Mouse (Mus musculus) midbrain, postnatal 0 days (tissue): ENCODE data around the gene Cux1. TPM values are rescaled to one million over a fixed set of nuclear protein-coding genes. Genes with fewer than 3 reads are reported as not detected.

Experiments used
- ATAC-seq: fragments of 200-750 bp; cut with Nextera tagmentation; 2 replicates; pipeline ENCODE4 v1.8.0; 2017; ENCODE audit warnings: moderate number of reproducible peaks, mild to moderate bottlenecking, moderate TSS enrichment, moderate library complexity; ENCODE audit not compliant: low FRiP score
- DNase-seq: peaks from one replicate; pipeline ENCODE4 v3.0.0-alpha.2; 2015; ENCODE audit warnings: low spot score
- H3K27ac ChIP-seq: fragments of 300-500 bp; sonication (generic); 2 replicates; pipeline ENCODE4 v1.5.1; 2014; ENCODE audit warnings: low read depth, mild to moderate bottlenecking, low read length, mixed read lengths
- H3K27me3 ChIP-seq: fragments of 300-500 bp; sonication (generic); 2 replicates; pipeline ENCODE4 v1.6.1; 2014; ENCODE audit warnings: low read length, control low read depth, mixed read lengths; ENCODE audit not compliant: insufficient read depth
- H3K36me3 ChIP-seq: fragments of 300-500 bp; sonication (generic); 2 replicates; pipeline ENCODE4 v1.6.1; 2014; ENCODE audit warnings: low read length, control low read depth, mixed read lengths; ENCODE audit not compliant: insufficient read depth
- H3K4me1 ChIP-seq: fragments of 300-500 bp; sonication (generic); 2 replicates; pipeline ENCODE4 v1.6.1; 2014; ENCODE audit warnings: mild to moderate bottlenecking, control low read depth, antibody characterized with exemption, low read length, mixed read lengths; ENCODE audit not compliant: insufficient read depth
- H3K4me2 ChIP-seq: fragments of 300-500 bp; sonication (generic); 2 replicates; pipeline ENCODE4 v1.6.1; 2014; ENCODE audit warnings: low read depth, mild to moderate bottlenecking, low read length, mixed read lengths; ENCODE audit not compliant: poor library complexity, severe bottlenecking
- H3K4me3 ChIP-seq: fragments of 300-500 bp; sonication (generic); 2 replicates; pipeline ENCODE4 v1.5.1; 2014; ENCODE audit warnings: low read depth, mild to moderate bottlenecking, low read length, moderate library complexity
- H3K9ac ChIP-seq: fragments of 300-500 bp; sonication (generic); replicated peaks from 2 replicates; pipeline ENCODE4 v1.6.1; 2014; ENCODE audit warnings: mild to moderate bottlenecking, low read length, moderate library complexity, mixed read lengths; ENCODE audit not compliant: poor library complexity, severe bottlenecking
- H3K9me3 ChIP-seq: fragments of 300-500 bp; sonication (generic); 2 replicates; pipeline ENCODE4 v1.6.1; 2016; ENCODE audit warnings: low read length, control low read depth
- CTCF ChIP-seq: IDR thresholded peaks from 2 replicates; pipeline ENCODE4 v1.5.1; 2016; ENCODE audit warnings: antibody characterized with exemption, mild to moderate bottlenecking
- WGBS: fragments of 180-500 bp; shearing (Covaris S2); extraction: QIAGEN DNeasy Blood & Tissue Kit; methylation state at CpG from one replicate; pipeline ENCODE4 v1.1.7; 2014; 5-methylcytosine and 5-hydroxymethylcytosine counted together
- polyA plus RNA-seq: library from polyadenylated mRNA; unstranded; fragments of >200 nt; fragmentation: Nextera tagmentation; extraction: Ambion mirVana; gene quantifications from 2 replicates; pipeline ENCODE4 v1.2.1, GENCODE M21; 2015
- total RNA-seq: library from RNA; depleted of rRNA; stranded (reverse); fragments of >200 nt; gene quantifications from 2 replicates; pipeline ENCODE4 v1.2.3, GENCODE M21; 2014

Gene Cux1
- total and polyA plus RNA-seq, 2 experiments from 2014 or later = 97.9 to 133 TPM

DNA sequence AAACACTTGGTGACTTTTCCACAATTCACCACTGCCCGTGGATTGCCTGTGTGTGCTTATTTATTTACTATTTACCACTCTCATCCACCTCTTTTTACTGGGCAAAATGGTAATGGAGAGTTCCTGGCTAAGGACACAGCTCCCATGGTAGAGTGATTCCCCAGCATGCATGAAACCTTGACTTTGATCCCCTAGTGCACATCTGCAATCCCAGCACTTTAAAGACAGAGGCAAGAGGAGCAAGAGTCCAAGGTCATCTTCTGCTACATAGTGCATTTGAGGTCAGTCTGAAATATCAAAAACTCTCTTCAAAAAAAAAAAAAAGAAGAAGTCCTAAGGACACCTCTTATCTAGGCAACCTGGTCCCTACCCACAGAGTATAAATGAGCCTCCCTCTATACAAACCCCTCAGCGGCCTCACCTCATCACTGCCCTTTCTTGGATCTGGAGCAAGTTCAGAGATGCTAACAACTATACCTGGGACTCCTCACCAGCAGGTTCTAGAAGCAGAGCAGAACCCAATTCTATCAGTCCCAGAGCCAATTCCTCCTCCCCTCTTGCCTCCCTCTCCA is 55.1 kb downstream of the Cux1 start:
- TF ChIP-seq CTCF = no peak
- no peak overlapping the region for H3K27ac ChIP-seq
- no peak overlapping the region for H3K4me3 ChIP-seq
- no peak for ATAC-seq
- no peaks in the 10 kb centered on the region for H3K9me3 ChIP-seq
- no peak overlapping the region for H3K9ac ChIP-seq
- 91% methylated on average over 2 of the region's 2 CpGs for WGBS
- DNase-seq = no peak
- H3K36me3 ChIP-seq = no peaks in the 10 kb centered on the region
- H3K4me1 ChIP-seq = no peaks in the 10 kb centered on the region
- H3K4me2 ChIP-seq = no peak overlapping the region
- no peaks in the 10 kb centered on the region for H3K27me3 ChIP-seq

DNA sequence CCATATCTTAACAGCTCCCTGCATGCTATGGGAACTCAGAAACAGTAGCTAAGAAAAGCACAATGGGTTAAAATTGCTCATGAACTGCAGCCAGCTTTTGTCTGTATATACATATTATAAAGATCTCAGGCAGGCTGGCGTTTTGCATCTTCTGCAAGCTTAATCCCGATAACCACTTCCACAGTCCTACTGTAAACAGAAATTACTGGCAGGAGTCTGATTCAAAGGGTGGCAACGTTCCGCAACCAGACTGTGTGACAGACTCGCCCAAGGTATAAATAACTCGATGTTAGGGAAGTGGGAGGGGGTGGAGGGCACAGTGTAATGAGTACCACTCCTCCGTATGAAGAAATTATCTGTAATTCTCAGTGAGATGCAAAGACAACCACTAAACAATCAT is 55.9 kb downstream of the Cux1 start:
- H3K36me3 ChIP-seq = no peaks in the 10 kb centered on the region
- no peak for ATAC-seq
- no peak for TF ChIP-seq CTCF
- no peak overlapping the region for H3K4me2 ChIP-seq
- H3K9ac ChIP-seq = no peak overlapping the region
- DNase-seq = no peak
- no peaks in the 10 kb centered on the region for H3K9me3 ChIP-seq
- H3K4me3 ChIP-seq = no peak overlapping the region
- H3K4me1 ChIP-seq = no peaks in the 10 kb centered on the region; the same call in 1 of the 2 replicates
- H3K27ac ChIP-seq = no peak overlapping the region
- 57% methylated on average over 7 of the region's 7 CpGs for WGBS
- no peaks in the 10 kb centered on the region for H3K27me3 ChIP-seq

DNA sequence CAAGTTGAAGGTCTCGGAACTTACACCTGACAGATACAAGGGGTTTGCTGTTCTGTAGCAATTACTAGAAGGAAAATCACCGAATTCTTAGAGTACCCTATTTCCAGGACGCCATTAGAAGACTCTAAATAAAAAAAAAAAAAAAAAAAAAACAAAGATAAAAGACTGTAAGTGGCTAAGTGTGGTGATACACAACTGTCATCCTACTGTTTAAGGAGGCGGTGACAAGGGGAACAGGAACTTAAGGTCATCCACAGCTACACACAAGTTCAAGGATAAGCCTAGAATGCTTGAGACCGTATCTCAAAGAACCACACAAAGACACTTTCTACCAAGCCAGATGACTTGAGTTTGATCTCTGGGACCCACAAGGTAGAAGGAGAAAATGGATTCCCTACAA is 56.7 kb downstream of the Cux1 start:
- Histone ChIP-seq H3K4me2 (no peak overlapping the region), H3K9me3 (no peaks in the 10 kb centered on the region), H3K4me1 (no peaks in the 10 kb centered on the region; the same call in 1 of the 2 replicates), H3K36me3 (no peaks in the 10 kb centered on the region), H3K4me3 (no peak overlapping the region), H3K9ac (no peak overlapping the region), H3K27ac (no peak overlapping the region), H3K27me3 (no peaks in the 10 kb centered on the region)
- DNase-seq (no peak), ATAC-seq (no peak)
- TF ChIP-seq CTCF = no peak
- WGBS = 97% methylated on average over 5 of the region's 5 CpGs

DNA sequence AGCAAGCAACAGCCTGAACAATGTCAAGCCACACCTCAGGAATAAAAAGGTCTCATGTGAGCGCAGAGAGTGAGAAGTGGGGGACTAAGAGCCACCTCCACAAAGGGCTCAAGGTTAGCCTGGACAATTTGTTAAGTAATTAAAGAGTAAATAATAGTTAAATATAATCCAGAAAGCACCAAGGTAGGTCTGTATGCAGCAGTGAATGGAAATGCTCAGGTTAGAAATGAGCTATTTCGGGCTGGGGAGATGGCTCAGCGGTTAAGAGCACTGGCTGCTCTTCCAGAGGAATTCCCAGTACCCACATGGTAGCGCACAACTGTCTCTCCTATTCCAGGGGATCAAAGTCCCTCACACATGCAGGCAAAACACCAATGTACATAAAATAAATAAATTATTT is 59.7 kb downstream of the Cux1 start:
- Histone ChIP-seq H3K4me3 (no peak overlapping the region), H3K27ac (no peak overlapping the region), H3K4me1 (no peaks in the 10 kb centered on the region; the same call in 1 of the 2 replicates), H3K36me3 (no peaks in the 10 kb centered on the region), H3K9me3 (no peaks in the 10 kb centered on the region), H3K4me2 (no peak overlapping the region), H3K27me3 (no peaks in the 10 kb centered on the region), H3K9ac (no peak overlapping the region)
- no peak for TF ChIP-seq CTCF
- 93% methylated on average over 4 of the region's 4 CpGs for WGBS
- ATAC-seq = no peak
- DNase-seq = no peak

DNA sequence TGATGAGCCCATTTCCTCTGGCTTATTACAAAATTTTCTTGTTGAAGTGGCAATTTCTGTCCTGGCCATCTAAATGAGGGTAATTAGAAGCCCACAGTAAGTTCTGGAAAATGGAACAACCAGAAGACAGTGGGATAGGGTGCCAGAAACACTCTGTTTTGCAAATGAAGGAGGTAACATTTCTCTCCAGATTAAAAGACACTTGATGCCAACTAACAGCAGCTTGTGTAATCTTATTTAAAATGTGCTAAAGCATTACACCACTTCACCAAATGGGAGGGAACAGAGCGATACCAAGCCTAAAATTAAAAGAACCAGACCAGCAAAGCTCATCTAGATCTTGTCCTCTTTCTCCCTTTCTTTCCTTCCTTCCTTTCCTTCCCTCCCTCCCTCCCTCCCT is 61.0 kb downstream of the Cux1 start:
- ATAC-seq (no peak), DNase-seq (no peak)
- Histone ChIP-seq H3K27ac (no peak overlapping the region), H3K9ac (no peak overlapping the region), H3K27me3 (no peaks in the 10 kb centered on the region), H3K4me2 (no peak overlapping the region), H3K4me1 (no peaks in the 10 kb centered on the region; the same call in 1 of the 2 replicates), H3K4me3 (no peak overlapping the region), H3K36me3 (no peaks in the 10 kb centered on the region), H3K9me3 (no peaks in the 10 kb centered on the region)
- whole genome bisulfite sequencing = 88% methylated on average over 1 of the region's 1 CpGs
- TF ChIP-seq CTCF = no peak

DNA sequence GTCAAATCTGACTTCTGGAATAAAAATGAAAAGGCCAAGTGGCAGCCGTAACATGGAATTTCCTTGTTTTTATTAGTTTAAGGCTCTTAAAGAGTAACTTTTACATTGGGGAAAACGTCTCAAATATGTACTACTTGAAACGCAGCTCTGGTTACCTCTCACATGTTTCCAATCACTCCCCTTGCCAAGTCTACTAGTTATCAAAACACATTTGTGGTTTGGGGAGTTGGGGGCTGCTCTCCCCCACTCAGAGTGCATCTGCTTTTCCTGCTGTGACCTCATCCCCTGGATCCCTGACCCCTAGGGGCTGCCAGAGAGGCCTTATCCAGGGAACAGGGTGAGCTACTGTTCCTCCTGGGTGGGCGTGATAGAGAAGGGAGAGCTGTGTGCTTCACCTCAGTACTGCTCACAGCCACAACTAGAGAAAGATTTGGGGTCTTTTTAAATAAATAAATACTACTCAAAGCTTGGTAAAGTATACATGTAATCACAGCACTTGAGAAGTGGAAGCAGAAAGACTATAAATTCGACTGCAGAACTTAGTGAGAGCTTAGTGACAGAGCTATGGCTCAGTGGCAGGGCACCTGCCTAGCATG is 64.7 kb downstream of the Cux1 start:
- 65% methylated on average over 5 of the region's 5 CpGs for WGBS
- H3K9me3 ChIP-seq = no peaks in the 10 kb centered on the region
- ATAC-seq = no peak

More for the DNA sequence above, 64.7 kb downstream of the Cux1 start:
- DNase-seq = no peak
- H3K27ac ChIP-seq = no peak overlapping the region
- no peak overlapping the region for H3K4me2 ChIP-seq
- no peaks in the 10 kb centered on the region for H3K27me3 ChIP-seq
- H3K4me1 ChIP-seq = no peaks in the 10 kb centered on the region; the same call in 1 of the 2 replicates
- H3K9ac ChIP-seq = no peak overlapping the region
- H3K4me3 ChIP-seq = no peak overlapping the region
- no peaks in the 10 kb centered on the region for H3K36me3 ChIP-seq
- no peak for TF ChIP-seq CTCF
